Mouse (Mus musculus) lung, adult 18-20 months (tissue): Measurements from ENCODE around the gene Gm11213.

Experiments
- DNase-seq, 2 experiments: peaks; one replicate each; pipeline ENCODE4 v3.0.0; 2022; ENCODE audit warnings: mixed read lengths in 2 of 2

Gene Gm11213

DNA sequence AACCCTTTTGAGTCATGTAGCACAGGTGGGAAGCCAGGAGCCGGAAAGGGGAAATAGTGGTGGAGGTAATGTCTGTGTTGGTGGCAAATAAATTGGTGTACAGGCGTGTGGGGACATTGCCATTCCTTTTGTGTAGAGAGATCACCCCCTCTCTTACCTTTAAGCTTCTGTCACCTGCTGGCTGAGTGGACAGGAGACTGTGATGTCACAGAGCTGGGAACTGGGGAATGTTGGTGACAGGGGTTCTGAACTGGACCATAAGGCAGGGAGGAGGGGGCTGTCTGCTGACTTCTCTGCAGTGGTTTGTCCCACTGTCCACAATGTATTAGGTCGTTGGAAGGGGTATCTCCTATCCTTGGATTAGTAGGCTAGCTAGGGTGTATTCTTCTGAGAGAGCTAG, at the start of gene Gm11213:
Gm11213 (minus strand) TSS at position 317 of the 400 bp plus-strand sequence.
- DNase-seq: no peak

DNA sequence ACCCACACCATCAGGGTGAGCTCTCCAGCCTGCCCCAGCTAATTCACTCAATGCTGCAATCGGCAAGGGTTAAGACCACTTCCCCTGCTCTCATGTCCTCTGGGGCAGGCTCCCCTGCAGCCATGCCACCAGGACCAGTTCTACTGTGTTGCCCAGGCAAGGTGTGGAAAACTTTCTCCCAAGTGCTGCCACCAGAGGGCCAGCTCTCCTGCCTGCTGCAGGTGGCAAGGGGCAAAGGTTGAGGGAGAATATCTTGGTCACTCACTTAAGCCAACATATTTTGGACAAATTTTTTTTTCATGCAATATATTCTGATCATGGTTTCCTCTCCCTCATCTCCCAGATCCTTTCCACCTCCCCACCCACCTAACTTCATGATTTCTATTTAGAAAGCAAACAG, 49.3 kb upstream of the Gm11213 start:
- DNase-seq: no peak

DNA sequence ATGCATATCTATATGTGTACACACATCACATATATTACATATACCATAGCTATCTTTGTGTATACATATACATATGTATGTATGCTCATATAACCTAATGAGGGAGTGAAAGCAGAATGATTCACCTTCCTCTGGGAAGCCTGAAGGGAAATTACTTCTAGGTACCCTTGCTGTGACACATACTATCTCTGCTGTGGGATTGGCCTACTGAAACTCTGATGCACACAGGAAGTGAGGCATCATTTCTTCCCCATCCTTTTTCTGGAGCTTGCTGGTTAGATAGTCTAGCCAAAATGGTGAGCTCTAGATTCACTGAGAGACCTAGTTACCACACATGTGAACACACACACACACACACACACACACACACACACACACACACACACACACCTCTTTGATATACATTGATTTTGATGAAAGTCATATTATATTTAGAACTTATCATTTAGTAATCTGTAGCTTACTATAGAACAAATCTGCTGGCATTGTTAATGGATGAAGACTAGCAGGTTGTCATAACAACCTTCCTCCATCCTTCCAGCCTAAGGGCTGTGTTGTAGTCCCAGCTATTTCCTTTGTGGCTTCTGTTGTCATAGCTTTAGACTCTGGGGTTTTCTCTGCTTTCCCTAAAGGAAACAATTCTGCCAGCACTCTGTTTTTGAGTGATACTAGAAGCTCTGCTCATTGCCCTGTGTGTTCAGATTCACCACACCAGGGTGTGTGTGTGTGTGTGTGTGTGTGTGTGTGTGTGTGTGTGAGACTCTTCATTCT, 39.1 kb upstream of the Gm11213 start:
- DNase-seq: no peak

DNA sequence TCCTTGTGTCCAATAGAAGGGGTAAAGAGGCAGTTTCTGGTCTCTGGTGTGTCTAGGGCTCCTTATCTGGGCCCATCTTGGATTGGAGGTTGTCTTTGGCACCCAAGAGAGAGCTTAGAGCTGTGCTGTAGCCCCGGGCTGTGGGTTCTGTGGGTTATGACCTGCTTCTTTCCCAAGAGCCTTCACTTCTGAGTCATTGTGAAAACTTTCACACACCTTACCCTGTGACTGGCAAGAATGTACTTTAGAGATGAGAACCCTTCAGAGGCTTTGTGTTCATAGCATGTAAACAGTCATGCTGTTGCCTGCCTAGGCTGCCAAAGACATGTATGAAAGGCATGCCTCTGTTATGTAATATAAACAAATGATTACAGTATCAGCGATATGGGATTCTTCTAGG, 34.8 kb upstream of the Gm11213 start:
- peak; percentile 10 to 43 for DNase-seq

DNA sequence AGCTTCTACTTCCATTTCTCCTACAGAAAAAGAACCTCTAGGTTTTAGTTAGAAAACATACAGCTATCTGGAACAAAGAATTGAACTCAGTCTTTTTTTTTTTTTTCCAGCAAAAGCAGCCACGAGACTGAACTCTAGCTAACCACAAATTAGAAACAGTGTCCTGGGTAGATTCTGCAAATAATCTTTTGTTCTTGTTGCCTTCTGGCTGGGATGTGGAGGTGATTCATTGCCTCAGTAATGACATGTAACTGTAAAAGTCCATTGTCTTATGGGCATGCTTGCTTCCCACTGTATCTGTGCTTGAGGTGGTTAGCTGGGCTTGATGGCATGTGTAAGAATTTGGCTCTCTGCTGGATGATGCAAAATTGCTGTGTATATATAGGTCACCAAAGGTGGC, 33.5 kb upstream of the Gm11213 start:
- no peak for DNase-seq

DNA sequence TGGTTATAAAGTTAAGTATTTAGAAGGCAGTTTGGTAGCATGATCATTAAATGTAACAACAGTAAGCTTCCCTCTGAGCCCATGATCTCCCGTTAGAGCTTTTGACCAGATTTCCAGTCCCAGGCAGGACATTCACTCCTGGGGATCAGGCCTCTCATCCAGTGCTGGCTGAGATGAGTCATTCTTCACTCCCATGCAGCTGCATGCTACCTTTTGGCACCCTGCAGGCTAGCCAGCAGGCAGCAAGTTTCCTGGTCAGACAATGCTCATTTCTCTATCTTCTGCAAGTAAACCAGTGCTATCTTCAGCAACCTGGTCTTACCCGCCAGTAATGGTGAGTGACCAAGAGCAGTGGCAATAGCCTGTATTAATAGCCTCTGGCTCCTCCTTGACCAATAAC, 28.1 kb upstream of the Gm11213 start:
- no peak for DNase-seq

DNA sequence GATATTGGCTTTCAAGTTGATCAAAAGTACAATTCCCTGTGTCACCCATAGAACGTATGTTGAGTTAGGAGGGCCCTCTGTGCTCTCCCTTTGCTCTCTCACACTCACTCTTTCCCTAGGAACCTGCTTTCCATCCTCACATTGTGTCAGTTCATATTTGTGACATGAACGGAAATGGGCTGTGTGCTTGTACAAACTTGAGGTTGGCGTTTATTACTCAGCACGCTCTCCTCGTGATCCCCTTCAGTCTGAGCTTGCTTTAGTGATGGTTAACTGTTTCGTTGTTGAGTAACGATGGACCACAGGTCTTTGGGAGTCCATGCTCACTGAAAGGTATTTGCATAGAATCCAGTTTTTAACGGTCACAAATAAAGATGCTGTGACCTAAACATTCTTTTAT, 22.1 kb upstream of the Gm11213 start:
- DNase-seq: no peak

DNA sequence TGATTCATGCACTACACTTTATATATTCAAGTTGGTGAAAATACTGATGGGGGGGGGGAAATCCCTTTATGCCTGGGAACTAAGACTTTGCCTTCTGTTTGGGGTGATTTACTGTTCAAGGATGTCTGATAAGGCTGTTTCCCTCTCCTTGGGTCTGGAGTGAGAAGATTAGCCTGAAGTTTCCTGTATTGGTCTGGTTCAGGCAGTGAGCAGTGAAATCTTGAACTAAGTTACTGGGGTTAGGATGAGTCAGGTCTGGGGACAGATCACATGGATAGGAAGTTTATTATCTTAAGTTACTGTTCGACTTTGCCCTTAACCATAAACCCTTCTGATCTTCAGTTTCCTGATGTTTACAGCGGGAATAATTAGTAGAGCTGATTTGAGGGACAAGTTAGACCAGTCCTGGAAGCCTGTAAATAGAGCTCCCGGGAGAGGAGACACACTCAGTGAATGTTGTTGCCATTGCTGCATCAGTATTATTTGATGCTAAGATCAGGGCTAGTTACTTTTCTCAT, 20.6 kb upstream of the Gm11213 start:
- no peak for DNase-seq

DNA sequence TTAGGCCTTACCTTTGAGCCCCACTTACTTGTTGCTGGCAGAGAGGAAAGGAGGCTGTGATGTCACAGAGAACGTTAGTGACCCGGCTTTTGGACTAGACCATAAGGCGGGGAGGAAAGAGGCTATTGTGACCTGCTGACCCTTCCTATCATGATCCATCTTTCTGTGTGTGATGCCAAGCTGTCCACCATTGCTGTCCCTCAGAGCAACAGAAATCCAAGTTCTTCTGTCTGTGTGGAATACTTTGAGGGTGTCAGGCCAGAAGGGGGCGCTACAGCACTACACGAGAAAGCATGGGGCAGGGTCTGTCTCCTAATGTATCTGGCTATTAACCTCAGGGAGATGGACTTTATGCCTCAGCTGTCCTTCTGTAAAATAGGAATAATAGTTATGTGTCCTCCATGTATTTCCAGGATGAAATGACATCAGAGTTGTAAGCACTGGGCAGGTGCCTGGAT, 17.3 kb upstream of the Gm11213 start, which contains the start of gene Tex48:
Tex48 (minus strand) TSS at position 51 of the 458 bp plus-strand sequence.
- DNase-seq: no peak

DNA sequence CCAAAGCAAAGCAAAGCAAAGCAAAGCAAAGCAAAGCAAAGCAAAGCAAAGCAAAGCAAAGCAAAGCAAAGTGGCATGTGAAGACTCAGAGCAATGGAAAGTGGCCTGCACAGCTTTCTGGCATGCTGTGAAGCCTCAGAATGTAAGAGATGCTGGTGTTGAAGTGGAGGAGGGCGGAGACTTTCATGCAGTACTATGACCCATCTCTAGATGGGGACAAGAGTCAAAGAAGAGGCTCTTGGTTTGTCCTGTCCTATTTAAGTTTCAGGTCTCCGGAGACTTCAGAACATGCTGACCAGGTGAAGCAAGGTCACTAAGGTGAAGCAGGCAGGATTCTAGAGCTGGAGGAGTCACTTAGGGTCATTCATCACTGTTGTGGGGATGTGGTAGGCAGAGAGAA, 16.8 kb upstream of the Gm11213 start:
- DNase-seq: no peak

DNA sequence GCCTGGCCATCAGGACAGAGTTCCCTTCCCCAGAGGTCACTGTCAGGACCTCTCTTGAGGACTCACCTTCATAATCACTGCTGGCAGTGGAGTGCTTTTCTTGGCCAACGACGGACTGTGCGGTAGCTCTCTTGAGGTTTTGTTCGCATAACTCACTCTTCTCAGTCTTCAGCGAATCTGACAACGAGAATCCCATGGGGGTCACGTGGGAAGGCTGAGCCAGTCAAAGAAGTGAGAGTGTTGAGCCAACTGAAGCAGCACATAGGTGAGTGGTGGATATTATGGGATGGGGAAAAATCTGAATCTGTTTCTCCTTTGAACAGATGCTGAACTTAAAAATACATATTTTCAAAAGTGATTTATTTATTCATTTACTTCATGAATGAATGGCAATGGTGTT, 3.3 kb upstream of the Gm11213 start:
- DNase-seq: no peak

DNA sequence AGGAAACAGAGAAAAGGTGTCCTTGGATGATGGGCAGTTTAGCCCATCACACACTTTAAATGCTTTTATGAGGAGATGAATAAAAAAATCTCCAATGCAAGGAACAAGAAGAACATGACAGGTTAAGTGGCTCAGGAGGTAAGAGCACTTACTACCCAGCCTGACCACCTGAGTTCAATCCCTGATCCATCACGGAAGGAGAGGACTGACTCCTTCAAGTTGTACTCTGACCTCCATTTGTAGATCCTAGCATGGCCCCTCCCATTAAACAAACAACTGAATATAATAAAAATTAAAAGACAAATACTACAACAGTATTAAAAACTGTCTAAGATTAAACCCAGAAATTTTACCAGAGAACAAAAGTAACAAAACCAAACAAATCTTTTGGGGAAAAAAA, 907 bp upstream of the Gm11213 start:
- no peak for DNase-seq

DNA sequence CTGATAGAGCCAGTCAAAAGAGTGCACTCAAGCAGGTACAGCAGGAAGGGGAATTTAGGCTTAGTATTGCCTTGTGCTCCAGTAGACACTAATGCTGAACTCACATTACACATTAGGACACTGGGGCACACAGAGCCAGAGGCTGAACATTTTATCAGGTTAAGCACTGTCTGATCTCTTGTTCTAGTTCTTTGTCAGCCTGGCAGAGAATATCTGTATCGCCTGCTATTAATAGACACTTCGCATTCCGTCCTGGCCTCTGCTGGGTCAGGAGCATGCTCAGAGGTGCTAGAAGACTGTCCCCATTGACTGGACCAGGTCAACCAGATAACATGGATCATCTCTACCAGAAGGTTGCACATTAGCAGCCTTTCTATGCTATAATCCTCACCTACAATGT, 484 bp upstream of the Gm11213 start:
- DNase-seq: no peak

DNA sequence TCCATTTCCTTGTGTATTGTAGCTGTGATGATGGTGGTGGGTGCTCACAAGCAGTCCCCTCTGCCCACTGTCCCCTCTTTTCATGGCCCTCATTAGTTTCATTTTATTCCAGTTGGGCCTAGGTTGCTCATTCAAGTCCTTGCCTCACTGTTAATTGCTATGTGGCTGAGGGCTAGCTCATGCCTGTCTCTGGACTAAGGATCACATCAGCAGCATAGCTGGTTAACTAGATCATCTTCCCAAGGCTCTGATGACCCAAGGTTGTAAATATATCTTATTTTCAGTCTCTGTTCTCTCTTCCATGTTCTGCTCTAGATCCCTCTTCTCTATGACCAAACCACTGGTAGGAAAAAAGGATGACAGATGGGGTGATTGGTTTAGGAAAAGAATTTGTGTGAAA, 3.8 kb downstream of the Gm11213 start:
- DNase-seq: no peak

DNA sequence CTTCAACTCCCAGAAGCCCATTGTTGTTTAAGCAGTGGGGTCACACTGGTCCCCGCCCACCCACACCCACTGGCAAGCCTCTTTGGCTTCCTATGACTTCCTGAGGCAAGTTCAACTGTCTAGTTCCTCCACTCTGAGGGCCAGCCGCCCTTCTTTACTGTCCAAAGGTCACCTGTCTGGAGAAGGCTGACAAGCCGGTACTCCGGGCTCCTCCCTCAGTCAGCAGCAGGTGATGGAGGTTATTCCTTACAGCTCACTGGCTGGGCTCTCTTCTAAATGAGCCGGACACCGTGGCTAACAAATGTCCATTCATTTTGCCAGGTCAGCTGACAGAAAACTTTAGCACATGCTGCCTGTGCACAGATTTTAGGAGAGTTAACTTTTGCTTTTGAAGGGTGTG, 4.3 kb downstream of the Gm11213 start:
- no peak for DNase-seq

DNA sequence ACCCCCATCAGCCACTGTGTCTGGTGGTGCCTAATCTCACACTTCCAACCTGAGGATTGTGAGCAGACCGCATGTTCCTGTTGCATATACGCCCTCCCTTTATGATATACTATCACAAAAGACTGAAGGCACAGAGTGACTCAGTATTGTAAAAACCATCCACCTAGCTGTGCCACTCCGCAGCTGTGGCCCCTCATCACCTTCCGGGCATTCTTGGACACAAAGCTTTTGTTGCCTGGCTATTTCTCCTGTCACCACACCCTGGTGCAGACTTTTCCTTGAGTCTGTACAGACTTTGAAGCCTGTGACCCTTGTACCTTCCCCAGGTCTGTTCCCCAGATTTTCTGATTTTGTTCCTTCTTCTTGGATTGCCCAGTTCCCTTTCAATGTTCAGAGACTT, 9.1 kb downstream of the Gm11213 start:
- DNase-seq: no peak

DNA sequence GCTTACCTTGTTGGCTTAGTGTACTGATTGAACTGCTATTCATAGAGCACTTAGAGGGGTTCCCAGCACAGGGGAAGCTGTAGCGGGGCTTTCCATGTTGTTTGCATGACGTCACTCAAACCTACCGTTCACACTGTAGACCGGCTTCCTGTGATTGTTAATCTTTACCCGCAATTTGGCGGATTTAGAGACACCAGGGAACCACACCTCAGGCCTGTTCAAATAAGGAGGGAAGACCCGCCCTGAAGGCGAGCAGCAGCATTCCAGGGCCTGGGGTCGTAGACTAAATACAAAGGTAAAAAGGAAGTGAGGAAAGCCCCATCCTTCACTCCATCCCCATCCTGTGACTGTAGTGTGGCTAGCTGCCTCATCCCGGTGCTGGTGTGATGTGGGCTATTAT, 9.8 kb downstream of the Gm11213 start:
- no peak for DNase-seq

DNA sequence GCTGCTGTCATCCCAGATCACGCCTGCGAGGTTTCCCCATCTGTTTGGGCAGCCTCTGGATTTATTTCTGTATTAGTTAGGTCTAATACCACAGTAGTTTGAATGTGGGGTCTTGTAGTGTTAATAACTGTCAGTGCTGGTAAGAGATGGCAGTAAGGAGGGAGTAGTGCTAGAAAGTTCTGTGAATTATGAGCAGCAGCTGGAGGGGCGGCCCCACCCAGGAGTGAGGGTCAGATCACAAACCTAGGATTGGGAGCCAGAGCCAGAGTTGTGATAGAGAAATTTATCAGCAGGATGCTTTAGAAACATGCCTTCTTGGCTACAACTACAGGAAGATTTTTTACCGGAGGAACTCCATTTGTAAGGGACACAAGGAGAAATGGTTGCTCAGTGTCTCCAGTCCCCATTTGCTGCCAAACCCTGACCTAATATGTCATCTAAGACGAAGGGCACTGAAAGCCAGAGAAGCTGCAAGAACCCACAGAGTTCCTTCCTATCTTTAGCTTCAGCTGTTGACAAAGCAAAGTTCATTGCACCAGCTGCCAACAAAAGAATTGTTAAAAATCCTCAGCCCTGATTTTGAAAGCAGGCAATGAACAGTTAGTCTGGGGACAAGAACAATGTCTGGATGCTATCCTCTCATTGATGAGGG, 10.5 kb downstream of the Gm11213 start:
- no peak for DNase-seq

DNA sequence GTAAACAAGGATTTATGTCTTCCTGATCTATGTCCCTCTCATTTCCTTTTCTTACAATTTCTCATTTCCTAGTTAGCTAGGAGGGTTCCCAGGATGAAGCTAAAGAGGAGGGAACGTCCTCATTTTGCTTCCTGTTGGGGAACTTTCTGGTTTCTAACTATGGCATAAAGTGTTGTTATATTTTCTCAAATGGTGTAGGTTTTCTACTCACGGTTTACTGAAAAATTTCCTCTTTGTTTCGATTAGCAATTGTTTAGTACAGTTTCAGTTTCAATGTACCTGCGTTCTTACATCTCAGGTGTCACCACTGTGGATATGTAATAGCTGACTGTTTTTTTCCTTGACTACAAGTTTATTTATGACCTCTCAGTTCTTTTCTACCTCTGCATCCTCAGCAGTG, 14.5 kb downstream of the Gm11213 start:
- DNase-seq: no peak

DNA sequence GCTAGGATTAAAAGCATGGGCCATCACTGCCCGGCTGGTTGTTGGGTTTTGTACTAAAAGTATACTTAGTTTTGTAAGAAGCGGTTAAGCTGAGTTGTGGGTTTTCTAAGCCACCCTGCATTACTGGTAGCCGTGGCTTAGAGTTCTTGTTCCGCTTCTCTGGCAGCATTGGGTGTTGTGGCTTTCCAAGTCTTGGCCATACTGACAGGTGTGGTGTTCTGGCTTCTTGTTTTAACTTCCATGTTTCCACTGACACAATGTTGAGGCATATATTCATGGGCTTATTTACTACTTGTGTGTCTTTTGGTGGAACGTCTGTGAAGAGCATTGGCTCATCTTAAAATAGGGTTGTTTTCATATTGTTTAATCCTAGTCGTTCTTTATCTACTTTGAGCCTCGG, 15.1 kb downstream of the Gm11213 start:
- no peak for DNase-seq

DNA sequence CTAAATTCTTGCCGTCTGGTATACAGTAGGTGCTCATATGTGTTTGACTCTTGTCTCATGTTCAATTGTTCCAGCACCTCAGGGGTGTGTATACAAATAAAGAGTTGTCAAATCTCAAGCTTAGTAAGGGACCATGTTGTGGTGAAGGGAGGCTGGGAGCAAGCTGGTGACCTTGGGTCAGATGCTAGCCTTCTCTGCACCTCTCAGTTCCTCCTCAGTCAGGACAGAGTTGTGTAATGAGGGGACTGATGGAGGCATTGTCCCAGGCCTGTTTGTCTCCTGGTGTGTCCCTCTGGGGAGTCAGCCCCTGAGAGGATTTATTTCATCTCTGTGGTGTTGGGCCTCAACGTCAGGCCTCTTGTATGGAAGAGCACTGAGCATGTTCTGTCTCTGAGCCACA, 18.8 kb downstream of the Gm11213 start:
- DNase-seq: no peak

DNA sequence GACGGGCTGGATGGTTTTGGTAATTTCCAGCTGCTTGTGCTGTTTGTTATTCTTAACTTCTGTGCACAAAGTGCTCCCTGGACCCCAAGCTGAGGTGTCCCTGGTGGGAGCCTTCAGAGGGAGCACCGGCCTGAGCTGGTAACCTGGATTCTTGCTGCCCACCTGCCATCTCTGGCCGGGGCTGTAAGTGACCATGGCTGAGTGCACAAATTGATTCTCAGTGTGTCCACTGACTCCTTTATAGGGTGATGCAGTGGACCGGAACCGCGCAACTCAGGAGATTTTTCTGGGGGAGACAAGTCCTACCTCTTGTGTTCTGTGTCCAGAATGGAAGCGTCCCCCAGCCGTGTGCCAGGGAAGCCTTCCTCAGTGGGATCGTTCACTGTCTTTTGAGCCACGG, 19.8 kb downstream of the Gm11213 start:
- DNase-seq: no peak

DNA sequence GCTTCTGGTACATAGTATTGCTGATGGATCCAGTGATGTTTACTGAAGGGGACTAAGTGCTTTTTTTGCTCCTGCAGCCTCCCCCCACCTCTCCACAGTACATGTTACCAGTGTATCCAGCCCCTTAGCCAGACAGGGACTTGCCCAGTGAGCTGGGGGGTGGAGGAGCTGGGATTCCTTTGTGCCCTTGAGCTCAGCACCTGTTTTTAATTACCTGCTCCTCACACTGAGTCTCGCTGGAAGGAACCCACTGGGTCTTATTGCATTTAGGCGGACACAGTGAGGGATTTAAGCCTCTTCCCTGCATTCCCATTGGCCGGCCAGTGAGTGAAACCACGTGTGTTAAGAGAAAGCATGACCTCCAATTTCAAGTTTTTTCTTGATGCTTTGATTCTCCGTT, 22.5 kb downstream of the Gm11213 start:
- DNase-seq: no peak

DNA sequence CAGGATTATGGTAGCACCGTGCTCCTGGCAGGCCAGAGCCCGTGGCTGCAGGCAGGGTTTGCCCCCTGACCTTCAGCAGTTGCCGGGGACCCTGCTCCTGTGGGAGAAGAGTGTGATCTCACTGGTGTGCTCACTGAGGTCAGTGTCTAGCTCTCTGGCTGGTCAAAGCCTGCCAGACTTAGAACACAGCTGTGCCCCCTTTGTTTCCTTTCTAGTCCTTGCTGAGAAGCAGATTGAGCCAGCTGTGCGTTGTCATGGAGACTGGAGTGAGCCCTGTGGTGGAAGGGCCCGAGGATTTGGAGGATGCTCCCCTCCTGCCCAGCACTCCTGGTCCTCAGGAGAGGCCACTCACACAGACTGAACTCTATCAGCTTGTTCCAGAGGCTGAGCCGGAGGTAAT, 25.0 kb downstream of the Gm11213 start:
- no peak for DNase-seq
